Mouse (Mus musculus) small intestine, adult 2 months (tissue): ENCODE measurements around the gene Map6.

Experiments
- CTCF ChIP-seq: fragments of 200-500 bp; IDR thresholded peaks from 2 replicates; pipeline ENCODE4 v1.5.1; 2012; ENCODE audit warnings: low read depth, mild to moderate bottlenecking, control low read depth, inconsistent platforms, low read length, moderate library complexity, mixed read lengths; ENCODE audit not compliant: insufficient replicate concordance, insufficient read length; ENCODE audit errors: extremely low read depth
- POLR2A ChIP-seq: fragments of 200-500 bp; IDR thresholded peaks from 2 replicates; pipeline ENCODE4 v1.6.1; 2012; ENCODE audit warnings: low read depth, mild to moderate bottlenecking, control low read depth, inconsistent platforms, low read length, moderate library complexity

- no peak for TF ChIP-seq POLR2A
- no peak for TF ChIP-seq CTCF
These were observed 94.9 kb downstream of the Map6 start for GRCm38 (mm10) chr7:99362137-99362536.
